ENCODE assay signal across 14 mouse cellular contexts in the genomic region with DNA sequence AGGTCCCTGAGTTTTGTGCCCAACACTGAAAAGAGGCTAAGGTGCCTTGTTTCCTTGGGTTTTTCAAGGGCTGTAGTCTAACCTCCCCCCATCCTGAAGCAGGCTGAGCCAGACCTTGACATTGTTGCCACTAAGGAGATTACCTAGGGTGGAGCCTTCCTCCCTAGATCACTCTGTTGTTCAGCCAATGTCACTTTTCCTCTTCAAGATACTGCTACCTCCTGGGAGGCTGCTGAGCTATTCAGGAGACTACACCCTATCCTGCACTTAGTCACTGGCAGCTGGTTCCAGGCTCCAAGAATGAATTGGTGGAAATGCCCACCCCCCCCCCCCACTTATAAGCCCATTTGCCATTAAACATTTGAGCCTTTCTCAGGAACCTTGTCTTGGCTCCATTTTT. TPM values are rescaled to one million over a fixed set of nuclear protein-coding genes. Genes with fewer than 3 reads are reported as not detected.
DNase-seq lines count a peak whose midpoint lies in the region; ATAC-seq and TF ChIP-seq lines count a peak whose summit lies in the region.
"Had no signal": no experiment of that assay in that cellular context is flagged by ENCODE, and none has a peak within 500 bp of the region (broad histone marks: within the 10 kb centered on the region; RNA-seq: fewer than 3 reads in every experiment).

No protein-coding gene starts in this region.

- no peaks in the 10 kb centered on the region for H3K36me3 ChIP-seq in liver, adult 2 months (ENCODE audit: control insufficient read depth, insufficient read depth, low read length)
- H3K36me3 ChIP-seq in liver, embryonic 11.5 days (ENCODE audit: control insufficient read depth, insufficient read depth, low read length): no peaks in the 10 kb centered on the region
- H3K36me3 ChIP-seq in heart, embryonic 14.5 days (ENCODE audit: control insufficient read depth, insufficient read depth, low read length): no peaks in the 10 kb centered on the region
- H3K36me3 ChIP-seq in hindbrain, embryonic 10.5 days: no peaks in the 10 kb centered on the region
- no peaks in the 10 kb centered on the region for H3K36me3 ChIP-seq in forebrain, embryonic 14.5 days (ENCODE audit: control insufficient read depth, insufficient read depth, low read length)
- H3K36me3 ChIP-seq: midbrain, embryonic 12.5 days had no signal

- no peak overlapping the region for H3K4me2 ChIP-seq in liver, embryonic 11.5 days
- no peak overlapping the region for H3K4me2 ChIP-seq in heart, embryonic 14.5 days (ENCODE audit: low read length)
- no peak overlapping the region for H3K4me2 ChIP-seq in forebrain, embryonic 14.5 days (ENCODE audit: low read length)
- H3K4me2 ChIP-seq: midbrain, embryonic 12.5 days had no signal

- H3K79me2 ChIP-seq in liver, adult 2 months (ENCODE audit: control insufficient read depth, insufficient read depth, low read length): no peaks in the 10 kb centered on the region

- ATAC-seq in liver, embryonic 11.5 days (replicated peaks; ENCODE audit: low FRiP score): no peak
- ATAC-seq in heart, embryonic 14.5 days (ENCODE audit: insufficient number of reproducible peaks, insufficient read depth, low FRiP score, low read depth): peak; percentile 78; the same call in 1 of the 2 replicates
- no peak for ATAC-seq in forebrain, embryonic 14.5 days
- ATAC-seq: forebrain, postnatal 0 days; intestine, postnatal 0 days had no signal

- H3K4me3 ChIP-seq in liver, adult 2 months (ENCODE audit: insufficient read depth, low read depth, low read length): no peak overlapping the region
- H3K4me3 ChIP-seq in liver, embryonic 11.5 days (ENCODE audit: low read depth, low read length): no peak overlapping the region
- H3K4me3 ChIP-seq in heart, embryonic 14.5 days (ENCODE audit: control insufficient read depth in 1 of 2, insufficient read depth in 1 of 2, low read depth in 1 of 2, low read length in 2 of 2): no peak overlapping the region
- H3K4me3 ChIP-seq in hindbrain, embryonic 10.5 days: no peak overlapping the region
- no peak overlapping the region for H3K4me3 ChIP-seq in forebrain, embryonic 14.5 days (ENCODE audit: low read depth, low read length)
- H3K4me3 ChIP-seq: midbrain, embryonic 12.5 days had no signal

- no peak overlapping the region for H3K9ac ChIP-seq in liver, adult 2 months (ENCODE audit: low read depth, low read length)
- H3K9ac ChIP-seq in liver, embryonic 11.5 days (ENCODE audit: low read depth, low read length): no peak overlapping the region
- no peak overlapping the region for H3K9ac ChIP-seq in heart, embryonic 14.5 days (ENCODE audit: low read length)
- H3K9ac ChIP-seq in forebrain, embryonic 14.5 days (ENCODE audit: low read length): no peak overlapping the region
- H3K9ac ChIP-seq: forebrain, postnatal 0 days; liver, embryonic 14.5 days; midbrain, embryonic 12.5 days had no signal

- H3K27ac ChIP-seq in liver, adult 2 months (replicated peaks; ENCODE audit: insufficient read depth, low read depth, low read length): peak overlapping the region; percentile 65
- no peak overlapping the region for H3K27ac ChIP-seq in liver, embryonic 11.5 days (ENCODE audit: low read depth, low read length)
- peak overlapping the region; percentile 68 to 74 for H3K27ac ChIP-seq in heart, embryonic 14.5 days (replicated peaks in 1 of 2; ENCODE audit: control insufficient read depth in 1 of 2, insufficient read depth in 1 of 2, low read depth in 2 of 2, low read length in 2 of 2)
- H3K27ac ChIP-seq in hindbrain, embryonic 10.5 days: no peak overlapping the region
- H3K27ac ChIP-seq in forebrain, embryonic 14.5 days (ENCODE audit: low read depth, low read length): no peak overlapping the region
- H3K27ac ChIP-seq: liver, embryonic 14.5 days; midbrain, embryonic 12.5 days had no signal

- no peaks in the 10 kb centered on the region for H3K4me1 ChIP-seq in liver, adult 2 months (ENCODE audit: control insufficient read depth, insufficient read depth, low read length)
- H3K4me1 ChIP-seq in liver, embryonic 11.5 days (replicated peaks; ENCODE audit: control insufficient read depth, insufficient read depth, low read length): no peaks in the 10 kb centered on the region
- H3K4me1 ChIP-seq in heart, embryonic 14.5 days (ENCODE audit: control insufficient read depth in 2 of 2, insufficient read depth in 2 of 2, low read length in 2 of 2): peaks cover 0 to 2% of the 10 kb centered on the region in 2 experiments; a peak in 1 of 4 replicates
- H3K4me1 ChIP-seq in hindbrain, embryonic 10.5 days (replicated peaks): no peaks in the 10 kb centered on the region
- H3K4me1 ChIP-seq in forebrain, embryonic 14.5 days (ENCODE audit: control insufficient read depth, insufficient read depth, low read length): no peaks in the 10 kb centered on the region
- H3K4me1 ChIP-seq: midbrain, embryonic 12.5 days had no signal

- TF ChIP-seq CTCF in liver, adult 2 months (IDR thresholded peaks at IDR 0.05; ENCODE audit: low read depth, low read length): no peak

- H3K27me3 ChIP-seq in liver, adult 2 months (ENCODE audit: control insufficient read depth, insufficient read depth, low read length): no peaks in the 10 kb centered on the region
- no peaks in the 10 kb centered on the region for H3K27me3 ChIP-seq in liver, embryonic 11.5 days (replicated peaks; ENCODE audit: control insufficient read depth, insufficient read depth, low read length)
- no peaks in the 10 kb centered on the region for H3K27me3 ChIP-seq in heart, embryonic 14.5 days (ENCODE audit: control insufficient read depth, insufficient read depth, low read length)
- no peaks in the 10 kb centered on the region for H3K27me3 ChIP-seq in hindbrain, embryonic 10.5 days (ENCODE audit: insufficient read depth, poor library complexity, severe bottlenecking)
- no peaks in the 10 kb centered on the region for H3K27me3 ChIP-seq in forebrain, embryonic 14.5 days (replicated peaks; ENCODE audit: control insufficient read depth, insufficient read depth, low read length)
- H3K27me3 ChIP-seq: midbrain, embryonic 12.5 days had no signal

- DNase-seq in liver, adult 2 months (ENCODE audit: extremely low read depth, low read depth, low spot score): no peak
- DNase-seq in liver, embryonic 11.5 days (ENCODE audit: low spot score): no peak
- peak; percentile 30 to 83 for DNase-seq in heart, adult 18-20 months
- DNase-seq in lung, postnatal 10 days: peak; percentile 28
- no peak for DNase-seq in hindbrain, embryonic 10.5 days (ENCODE audit: low spot score)
- DNase-seq in forebrain, embryonic 14.5 days (ENCODE audit: low spot score): no peak
- DNase-seq in right cerebral cortex, postnatal 4 days: no peak
- DNase-seq: cerebellum, postnatal 36 days; forebrain, postnatal 0 days had no signal

- no peak for TF ChIP-seq POLR2A in liver, adult 2 months (IDR thresholded peaks at IDR 0.05; ENCODE audit: extremely low read depth, insufficient read depth, low read length)

- H3K9me3 ChIP-seq in liver, embryonic 11.5 days (ENCODE audit: control insufficient read depth, low read length): no peaks in the 10 kb centered on the region
- no peaks in the 10 kb centered on the region for H3K9me3 ChIP-seq in heart, embryonic 14.5 days (ENCODE audit: control insufficient read depth, low read length)
- no peaks in the 10 kb centered on the region for H3K9me3 ChIP-seq in hindbrain, embryonic 10.5 days
- H3K9me3 ChIP-seq in forebrain, embryonic 14.5 days (replicated peaks; ENCODE audit: control insufficient read depth, low read length): no peaks in the 10 kb centered on the region
- H3K9me3 ChIP-seq: midbrain, embryonic 12.5 days had no signal

RNA-seq across cellular contexts. Expression of a gene that starts 7.1 kb away (rescaled TPM):
- total RNA-seq in liver, adult 2 months (2014; rRNA removed): 4.8 and 5.3 TPM in 2 replicates
- polyA plus RNA-seq in liver, adult 2 months (2012; rRNA removed): 1.2 and 2.6 TPM in 2 replicates
- polyA plus RNA-seq in liver, embryonic 11.5 days (2014; fragmentation: Nextera tagmentation; extraction: Ambion mirVana): 1.8 and 2.1 TPM in 2 replicates
- 10 to 100 TPM in 1 of 2 experiments, 1 to 10 TPM in 1; 3.9 to 22.8 TPM for total RNA-seq in heart, adult 18-20 months (2021)
- polyA plus RNA-seq in heart, embryonic 14.5 days (2014; fragmentation: Nextera tagmentation; extraction: Ambion mirVana): 5.3 and 6.2 TPM in 2 replicates
- polyA plus RNA-seq in hindbrain, embryonic 10.5 days (2016; fragmentation: Nextera tagmentation; extraction: Ambion mirVana): 0.24 and 0.31 TPM in 2 replicates
- 1.4 and 1.9 TPM in 2 replicates for polyA plus RNA-seq in forebrain, embryonic 14.5 days (2014; fragmentation: Nextera tagmentation; extraction: Ambion mirVana)

RNA-seq across cellular contexts. Expression of a gene that starts 7.1 kb away (rescaled TPM):
- 3.7 and 4.8 TPM in 2 replicates for total RNA-seq in liver, adult 2 months (2014; rRNA removed)
- polyA plus RNA-seq in liver, adult 2 months (2012; rRNA removed): 0.45 and 1.2 TPM in 2 replicates
- polyA plus RNA-seq in liver, embryonic 11.5 days (2014; fragmentation: Nextera tagmentation; extraction: Ambion mirVana): 1.4 TPM in 2 replicates
- total RNA-seq in heart, adult 18-20 months (2021): under 1 TPM; 0.72 to 0.82 TPM
- polyA plus RNA-seq in heart, embryonic 14.5 days (2014; fragmentation: Nextera tagmentation; extraction: Ambion mirVana): 1.3 and 2.2 TPM in 2 replicates
- 0.33 and 0.62 TPM in 2 replicates for polyA plus RNA-seq in hindbrain, embryonic 10.5 days (2016; fragmentation: Nextera tagmentation; extraction: Ambion mirVana)
- polyA plus RNA-seq in forebrain, embryonic 14.5 days (2014; fragmentation: Nextera tagmentation; extraction: Ambion mirVana): 0.31 and 0.58 TPM in 2 replicates
- total RNA-seq: forebrain, postnatal 0 days; left cerebral cortex, postnatal 25 days had no signal

RNA-seq across cellular contexts. Expression of a gene that starts 7.1 kb away (rescaled TPM):
- 5.1 and 6.8 TPM in 2 replicates for total RNA-seq in liver, adult 2 months (2014; rRNA removed)
- 0.71 and 1.7 TPM in 2 replicates for polyA plus RNA-seq in liver, adult 2 months (2012; rRNA removed)
- 1.1 and 1.7 TPM in 2 replicates for polyA plus RNA-seq in liver, embryonic 11.5 days (2014; fragmentation: Nextera tagmentation; extraction: Ambion mirVana)
- 10 to 100 TPM in 1 of 2 experiments, 1 to 10 TPM in 1; 7.7 to 14.9 TPM for total RNA-seq in heart, adult 18-20 months (2021)
- 6.1 and 6.5 TPM in 2 replicates for polyA plus RNA-seq in heart, embryonic 14.5 days (2014; fragmentation: Nextera tagmentation; extraction: Ambion mirVana)
- 0.78 and 0.80 TPM in 2 replicates for polyA plus RNA-seq in hindbrain, embryonic 10.5 days (2016; fragmentation: Nextera tagmentation; extraction: Ambion mirVana)
- polyA plus RNA-seq in forebrain, embryonic 14.5 days (2014; fragmentation: Nextera tagmentation; extraction: Ambion mirVana): 1.1 and 1.4 TPM in 2 replicates

Comparison
In these comparisons a context has a peak if more than half of its experiments do, and no peak if none do; other contexts are left out.
1. H3K27ac ChIP-seq: peak in liver, adult 2 months (single experiment) and heart, embryonic 14.5 days (2 of 2); none in liver, embryonic 11.5 days (single experiment), hindbrain, embryonic 10.5 days (single experiment) and forebrain, embryonic 14.5 days (single experiment).
2. DNase-seq: peak in heart, adult 18-20 months (2 of 2) and lung, postnatal 10 days (single experiment); none in liver, adult 2 months (single experiment), liver, embryonic 11.5 days (single experiment), hindbrain, embryonic 10.5 days (single experiment), forebrain, embryonic 14.5 days (single experiment) and right cerebral cortex, postnatal 4 days (single experiment).